Mouse (Mus musculus) spleen, embryonic (tissue): ENCODE data around the gene Slc35g2.

Experiments used
- CTCF ChIA-PET: fragments of 350-600 bp; sonication (Branson Sonifier 250); formaldehyde crosslinking; loops from one replicate; lab custom pipeline; 2022; lab: Charles Lee

Slc35g2 gene

DNA sequence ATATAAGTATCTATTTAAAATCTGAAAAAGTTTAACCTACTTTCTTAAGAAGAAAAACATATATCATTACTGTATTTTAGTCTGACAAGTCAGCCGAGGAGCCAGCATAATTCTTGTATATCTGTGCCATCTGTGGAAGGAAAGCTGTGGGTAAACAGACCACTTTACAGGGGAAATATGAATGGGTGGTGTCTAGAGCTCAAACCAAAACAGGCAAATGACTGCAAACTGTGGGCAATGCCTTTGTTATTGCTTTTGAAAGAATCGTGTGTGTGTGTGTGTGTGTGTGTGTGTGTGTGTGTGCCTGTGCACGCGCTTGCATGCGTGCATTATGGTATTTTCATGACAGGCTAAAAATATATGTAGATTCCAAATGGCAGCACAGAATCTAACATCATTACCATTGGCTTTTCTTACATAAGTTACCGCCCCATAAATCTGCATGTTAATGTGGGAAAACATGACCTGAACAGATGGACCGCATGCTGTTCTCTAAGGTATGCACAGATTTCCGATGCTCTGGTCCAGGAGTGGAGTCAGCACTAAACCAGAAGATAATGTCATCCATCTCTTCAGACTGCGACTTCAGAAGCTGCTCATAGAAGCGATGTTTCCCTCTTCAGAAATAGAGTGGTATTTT is 10.5 kb downstream of the Slc35g2 start:
- CTCF ChIA-PET = no interaction called here

DNA sequence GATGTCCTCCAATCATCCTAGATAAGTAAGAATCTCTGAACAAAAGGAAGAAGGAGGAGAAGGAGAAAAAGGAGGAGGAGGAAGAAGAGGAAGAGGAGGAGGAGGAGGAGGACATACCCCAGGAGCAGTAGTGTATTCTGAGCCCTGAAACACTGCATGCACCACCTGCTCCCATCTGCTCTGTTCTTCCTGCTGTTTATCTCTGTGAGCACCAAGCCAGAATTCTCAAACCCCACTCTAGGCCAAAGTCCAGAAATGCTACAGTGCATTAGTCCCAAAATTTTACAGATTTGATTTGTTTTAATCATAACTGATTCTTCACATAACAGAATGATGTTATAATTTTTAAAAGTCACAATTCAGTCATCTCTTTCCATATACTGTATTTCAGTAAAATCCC is 11.9 kb downstream of the Slc35g2 start:
- CTCF ChIA-PET = no interaction called here

DNA sequence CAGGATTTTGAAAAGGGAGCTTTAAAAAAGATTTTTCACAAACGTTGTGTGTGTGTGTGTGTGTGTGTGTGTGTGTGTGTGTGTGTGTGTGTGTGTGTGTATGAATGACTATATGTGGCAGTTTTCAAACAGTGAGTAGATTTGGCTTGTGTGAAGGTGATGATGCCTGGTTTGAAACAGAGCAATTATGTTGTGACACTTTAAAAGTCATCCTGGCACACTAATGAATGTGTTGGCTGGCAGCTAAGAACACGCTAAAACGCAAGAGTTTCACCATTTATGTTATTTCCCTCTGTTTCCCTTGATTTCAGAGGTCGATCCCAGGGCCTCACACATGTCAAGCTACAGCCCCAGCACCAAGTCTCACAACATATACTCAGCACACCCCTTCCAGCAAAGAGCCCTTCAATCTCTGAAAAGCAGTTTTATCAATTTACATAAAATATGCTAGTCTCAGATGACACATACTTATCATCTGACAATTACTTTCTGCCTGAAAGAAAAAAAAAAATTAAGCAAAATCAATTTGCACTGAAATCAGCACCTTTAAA is 12.8 kb downstream of the Slc35g2 start:
- CTCF ChIA-PET = interaction anchor here (0.7 kb wide), 1 partner anchor 84 kb away, joined by 3 read pairs; no protein-coding TSS in a partner anchor

DNA sequence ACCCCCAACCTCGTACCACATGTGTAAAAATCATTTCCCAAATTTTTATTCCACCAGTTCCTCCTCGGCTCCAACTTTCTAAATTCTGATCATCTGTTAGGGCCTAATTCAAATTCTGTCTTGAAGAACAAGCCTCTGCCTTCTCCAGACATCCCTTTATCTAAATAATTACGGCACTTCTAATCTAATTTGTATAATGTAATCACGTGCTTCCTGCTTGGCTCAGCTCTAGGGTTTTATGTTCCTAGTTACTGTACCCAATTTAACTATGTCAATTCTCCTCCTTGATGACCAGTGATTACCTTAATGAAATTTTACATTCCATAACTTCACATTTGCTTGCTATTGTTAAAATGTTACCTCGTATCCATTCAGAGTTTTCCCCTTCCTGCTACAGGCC is 15.2 kb downstream of the Slc35g2 start:
- CTCF ChIA-PET = no interaction called here

DNA sequence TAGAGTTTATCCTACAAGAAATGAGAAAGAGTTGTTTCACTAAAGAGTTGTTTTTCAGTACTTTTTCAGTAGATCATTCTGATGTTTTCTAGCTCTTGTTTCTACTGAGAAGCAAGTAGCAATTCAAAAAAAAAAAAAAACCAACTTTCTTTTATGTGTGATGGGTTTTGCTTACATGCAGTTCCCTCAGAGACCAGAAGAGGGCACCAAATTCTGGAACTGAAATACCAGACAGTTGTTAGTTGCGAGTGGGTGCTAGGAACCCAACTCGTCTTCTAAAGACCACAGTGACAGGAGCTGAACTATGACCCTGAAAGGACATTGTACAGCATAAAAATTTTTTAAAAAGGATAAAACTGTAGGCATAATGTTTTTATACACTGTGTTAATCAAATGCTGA is 22.6 kb downstream of the Slc35g2 start:
- CTCF ChIA-PET = interaction anchor here (0.6 to 1.2 kb wide), 5 partner anchors 55 to 518 kb away, joined by 3 to 8 read pairs (median 4); no protein-coding TSS in a partner anchor

DNA sequence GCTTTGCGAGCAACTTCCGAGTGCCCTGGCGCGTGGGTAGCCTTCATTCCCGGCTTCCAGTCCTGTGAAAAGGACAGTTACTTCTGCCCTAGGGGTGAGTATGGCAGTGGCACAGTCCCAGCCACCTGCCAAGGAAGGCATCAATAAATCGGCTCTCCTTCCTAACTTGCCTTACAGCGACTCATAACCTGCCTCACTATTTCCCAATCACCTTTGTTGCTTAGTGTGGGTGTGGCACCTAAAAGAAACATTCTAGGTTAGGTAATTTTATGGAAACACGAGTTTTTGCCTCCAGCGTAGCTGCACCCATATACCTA is 24.3 kb downstream of the Slc35g2 start:
- CTCF ChIA-PET = interaction anchor here (1.1 kb wide), 1 partner anchor 96 kb away, joined by 3 read pairs; no protein-coding TSS in a partner anchor

DNA sequence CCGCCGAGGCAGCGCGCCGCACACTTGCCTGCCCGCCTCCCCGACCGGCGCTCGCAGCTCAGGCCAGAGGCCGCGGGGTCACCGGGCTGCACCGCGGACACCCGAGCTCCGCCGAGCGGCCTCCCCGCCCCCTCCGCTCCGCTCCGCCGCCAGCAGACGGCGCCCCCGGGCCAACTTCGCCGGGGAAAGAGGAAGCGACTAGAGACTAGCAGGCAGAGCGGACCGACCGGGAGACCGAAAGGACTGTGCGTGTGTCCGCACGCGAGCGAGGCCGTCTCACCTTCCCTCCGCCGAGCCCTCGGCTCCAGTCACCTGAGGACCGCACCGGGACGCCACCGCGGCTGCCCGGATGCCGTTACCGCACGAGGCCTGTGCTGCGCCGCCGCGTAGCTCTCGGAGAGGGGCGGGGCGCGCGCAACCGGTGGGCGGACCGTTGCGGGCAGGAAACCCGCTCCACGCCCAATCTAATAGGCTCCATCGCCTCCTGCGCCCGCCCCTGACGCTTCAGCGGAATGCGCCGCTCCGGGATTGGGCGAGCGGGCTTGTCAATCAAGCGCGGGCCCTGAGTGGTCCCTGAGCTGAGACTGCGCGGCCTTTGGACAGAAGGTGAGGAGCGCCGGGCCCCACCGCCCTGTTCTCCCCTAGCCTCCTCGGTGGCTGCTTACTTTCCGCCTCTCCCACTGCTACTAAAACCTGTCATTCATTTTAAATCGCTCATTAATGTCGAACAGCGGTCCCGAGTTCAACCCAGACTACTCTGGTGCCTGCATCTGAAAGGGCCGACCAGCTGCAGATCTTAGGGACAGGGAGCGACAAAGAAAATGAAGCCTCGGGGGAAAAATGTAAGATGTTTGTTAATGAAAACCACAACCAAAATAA is 24.9 kb downstream of the Slc35g2 start, which contains the start of gene Nck1:
Nck1 (minus strand) TSS at position 420 of the 879 bp plus-strand sequence.
- CTCF ChIA-PET = interaction anchor here (0.7 to 1.1 kb wide), 2 partner anchors 25 to 97 kb away, joined by 3 read pairs; no protein-coding TSS in a partner anchor

DNA sequence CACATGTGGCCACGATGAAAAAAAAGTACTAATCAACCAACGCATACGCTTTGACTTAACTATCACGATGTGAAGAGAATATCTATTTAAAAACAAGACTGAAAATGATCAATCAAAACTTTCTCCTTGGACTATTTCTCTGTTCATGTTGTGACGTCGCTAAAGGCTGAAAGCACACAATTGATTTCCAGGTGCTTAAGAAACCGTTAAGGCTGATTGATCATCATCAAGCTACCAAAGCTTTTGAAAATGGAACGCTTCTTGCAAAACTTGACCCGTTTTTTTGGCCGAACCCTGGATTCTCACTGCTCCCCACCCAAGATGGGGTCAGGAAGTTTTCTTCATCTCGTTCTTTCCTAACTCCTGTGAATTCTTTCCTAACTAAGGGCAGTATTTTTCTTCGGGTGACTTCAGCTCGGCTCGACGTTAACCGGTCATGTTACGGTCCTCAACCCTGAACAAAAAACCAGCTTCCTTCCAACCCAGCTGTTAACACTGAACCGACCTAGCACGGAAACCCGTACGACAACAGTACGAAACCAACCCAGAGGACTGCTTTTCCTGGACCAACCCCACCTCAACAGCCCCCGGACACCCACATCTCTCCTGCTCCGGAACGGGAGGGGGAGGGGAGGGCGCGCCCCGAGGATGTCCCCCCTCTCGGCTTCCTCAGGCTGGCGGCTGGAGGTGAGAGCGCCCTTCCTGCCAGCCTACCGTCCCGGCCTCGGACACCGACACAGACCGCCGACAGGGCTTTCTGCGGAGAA is 25.8 kb downstream of the Slc35g2 start:
- CTCF ChIA-PET = interaction anchor here (0.6 to 0.7 kb wide), 2 partner anchors 24 to 617 kb away, joined by 3 read pairs; no protein-coding TSS in a partner anchor

DNA sequence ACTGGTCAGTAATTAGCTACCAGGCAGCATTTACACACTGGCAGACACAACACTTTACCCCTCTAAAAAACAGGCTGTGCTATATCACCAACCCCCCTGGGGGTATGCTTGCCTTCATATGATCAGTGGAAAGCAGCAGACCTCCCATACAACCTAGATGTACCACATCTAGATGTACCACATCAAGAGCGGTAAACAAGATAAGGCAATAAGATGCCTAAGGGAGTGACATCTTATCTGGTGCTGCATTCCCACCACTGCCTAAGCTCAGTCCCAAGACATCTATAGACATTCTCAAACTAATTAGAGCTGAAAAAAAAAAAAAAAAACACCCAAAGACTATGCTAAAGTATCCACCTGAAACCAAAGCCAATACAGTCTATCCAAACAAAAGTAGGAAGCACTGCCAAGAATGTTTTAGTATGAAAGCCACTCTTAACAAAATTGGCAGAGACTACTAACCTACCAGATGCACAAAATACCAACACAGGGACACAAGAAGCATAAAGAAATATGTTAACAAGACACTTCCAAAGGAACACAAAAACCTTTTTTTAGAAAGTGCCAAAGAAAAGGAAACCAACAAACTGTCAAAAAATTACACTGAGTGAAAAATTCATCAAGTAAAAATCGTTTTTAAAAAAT is 35.1 kb downstream of the Slc35g2 start:
- CTCF ChIA-PET = no interaction called here

DNA sequence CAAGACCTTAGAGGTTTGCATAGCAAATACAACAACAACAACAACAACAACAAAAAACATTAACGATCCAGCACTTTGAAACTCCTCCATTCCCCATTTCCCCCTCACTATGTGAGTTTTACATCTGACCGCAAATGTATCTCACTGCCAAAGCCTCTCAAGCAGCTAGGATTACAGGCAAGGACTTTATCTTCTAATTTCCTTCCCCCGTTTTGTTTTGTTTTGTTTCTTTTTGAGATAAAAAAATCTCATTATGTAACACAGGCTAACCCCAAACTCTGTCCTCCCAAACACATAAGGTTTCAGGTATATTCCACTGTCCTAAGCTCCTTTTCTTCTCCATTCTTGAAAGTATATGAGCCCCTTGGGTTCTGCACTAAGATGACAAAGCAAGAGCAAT is 36.2 kb downstream of the Slc35g2 start:
- CTCF ChIA-PET = no interaction called here

DNA sequence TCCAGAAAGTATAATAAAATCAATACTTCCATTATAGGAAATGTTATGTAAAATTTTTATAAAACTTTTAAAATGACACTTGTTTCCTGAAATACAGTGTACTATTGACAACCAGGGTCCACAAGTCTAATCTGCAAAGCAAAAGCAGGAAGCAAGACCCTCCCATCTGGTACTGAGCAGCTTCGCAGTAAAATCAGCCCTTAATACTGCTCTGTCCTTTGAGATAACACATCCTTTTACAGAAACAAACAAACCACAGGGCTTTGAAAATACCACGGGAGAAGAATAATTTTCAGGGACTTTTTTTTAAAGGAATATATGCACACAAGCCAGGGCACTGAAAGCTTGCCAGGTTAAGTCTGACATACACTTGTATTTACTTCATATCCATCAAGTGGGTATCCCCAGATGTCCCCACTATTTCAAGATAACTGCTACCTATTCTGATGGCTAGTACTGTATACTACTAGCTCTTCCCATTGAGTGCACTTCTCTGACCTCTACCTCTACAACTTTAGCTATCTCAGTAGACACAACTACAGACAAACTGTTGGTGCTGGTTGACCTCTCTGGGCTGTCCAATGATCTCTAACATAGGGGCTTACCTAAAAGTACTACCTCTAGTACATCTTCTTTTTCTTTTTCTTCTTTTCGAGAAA is 37.9 kb downstream of the Slc35g2 start:
- CTCF ChIA-PET = interaction anchor here (0.7 kb wide), 1 partner anchor 17 kb away, joined by 3 read pairs; no protein-coding TSS in a partner anchor

DNA sequence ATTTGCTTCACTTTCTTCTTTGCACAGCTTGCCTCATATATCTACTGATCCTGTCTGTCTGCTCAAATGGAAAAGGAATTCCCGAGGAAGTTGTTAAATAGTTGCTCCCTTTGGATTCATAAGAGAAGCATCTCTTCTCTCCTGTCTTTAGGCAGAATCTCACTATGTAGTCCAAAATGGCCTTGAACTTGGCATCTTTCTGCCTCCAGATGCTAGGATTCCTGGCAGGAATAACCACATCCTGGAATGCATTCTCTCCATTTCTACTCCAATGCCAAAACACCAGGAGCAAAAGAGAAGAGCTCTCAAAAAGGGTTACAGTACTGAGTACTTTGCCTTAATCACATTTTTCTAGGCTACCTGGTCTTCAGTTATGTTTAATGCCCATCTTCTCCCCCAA is 39.6 kb downstream of the Slc35g2 start:
- CTCF ChIA-PET = no interaction called here

DNA sequence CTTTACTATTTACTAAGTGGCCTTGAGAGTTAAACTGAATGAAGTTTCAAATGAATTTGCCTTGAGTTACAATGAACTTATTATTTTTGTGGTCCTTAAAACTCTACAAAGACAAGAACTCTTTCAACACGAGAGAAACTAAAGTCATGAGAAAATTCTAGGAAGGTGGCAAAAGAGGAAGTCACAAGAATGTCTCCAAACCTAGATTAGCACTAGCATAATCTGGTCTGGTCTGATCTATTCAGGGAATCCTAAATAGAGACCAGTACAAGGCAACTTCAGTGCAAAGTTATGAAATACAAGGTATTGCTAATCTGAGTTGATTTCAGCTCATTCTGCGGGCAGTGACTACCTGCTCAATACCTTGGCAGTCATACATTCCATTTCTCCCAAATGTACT is 45.7 kb downstream of the Slc35g2 start:
- CTCF ChIA-PET = no interaction called here

DNA sequence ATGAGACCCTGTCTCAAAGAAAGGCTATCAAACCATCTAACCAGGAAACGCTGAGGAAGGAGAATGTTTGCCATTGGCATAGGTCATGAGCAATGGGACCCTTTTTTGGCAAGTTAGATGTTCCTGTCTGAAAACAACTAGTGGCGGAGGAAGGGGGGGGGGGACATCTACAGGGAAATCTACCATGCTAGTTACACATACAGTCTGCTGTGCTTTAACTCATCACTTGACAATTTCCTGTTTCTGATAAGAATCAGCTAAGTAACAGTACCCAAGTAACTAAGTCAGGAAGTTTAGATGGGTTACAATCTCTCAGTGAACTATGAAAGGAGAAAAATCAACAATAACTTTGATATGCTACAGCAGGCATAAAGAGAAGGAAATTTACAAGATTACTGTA is 48.9 kb downstream of the Slc35g2 start:
- CTCF ChIA-PET = interaction anchor here (0.7 kb wide), 1 partner anchor 824 kb away, joined by 5 read pairs; no protein-coding TSS in a partner anchor

DNA sequence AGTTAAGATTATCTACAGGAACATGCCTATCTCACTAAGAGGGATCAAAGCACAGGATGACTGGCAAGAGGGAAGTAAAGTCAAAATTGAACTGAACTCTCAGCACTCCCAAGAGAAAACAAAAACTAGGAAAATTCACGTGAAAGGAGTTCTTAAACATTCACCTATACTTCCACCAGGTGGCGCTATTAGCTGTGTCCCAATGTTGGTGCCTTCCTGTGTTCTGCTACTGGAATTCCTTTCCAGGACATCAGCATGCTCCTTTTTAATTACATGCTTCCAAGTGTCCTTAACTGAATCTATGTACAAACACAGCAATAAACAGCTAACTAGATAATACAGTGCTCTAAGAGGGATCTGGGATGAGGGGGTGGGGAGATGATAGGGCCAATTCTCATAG is 50.3 kb downstream of the Slc35g2 start:
- CTCF ChIA-PET = interaction anchor here (0.5 kb wide), 1 partner anchor 25 kb away, joined by 3 read pairs; no protein-coding TSS in a partner anchor

DNA sequence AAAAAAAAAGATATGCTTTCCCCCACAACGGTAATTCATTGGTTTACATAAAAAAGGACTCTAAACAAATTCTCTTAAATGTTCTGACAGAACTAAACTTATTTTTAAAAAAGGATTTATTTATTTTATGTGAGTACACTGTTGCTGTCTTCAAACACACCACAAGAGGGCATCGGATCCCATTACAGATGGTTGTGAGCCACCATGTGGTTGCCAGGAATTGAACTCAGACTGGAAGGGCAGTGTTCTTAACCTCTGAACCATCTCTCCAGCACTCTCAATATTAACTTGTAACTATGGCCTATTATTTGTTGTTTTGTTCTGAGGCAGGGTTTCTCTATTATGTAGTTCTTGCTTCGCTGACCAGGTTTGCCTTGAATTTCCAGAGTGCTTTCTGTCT is 50.9 kb downstream of the Slc35g2 start:
- CTCF ChIA-PET = no interaction called here

DNA sequence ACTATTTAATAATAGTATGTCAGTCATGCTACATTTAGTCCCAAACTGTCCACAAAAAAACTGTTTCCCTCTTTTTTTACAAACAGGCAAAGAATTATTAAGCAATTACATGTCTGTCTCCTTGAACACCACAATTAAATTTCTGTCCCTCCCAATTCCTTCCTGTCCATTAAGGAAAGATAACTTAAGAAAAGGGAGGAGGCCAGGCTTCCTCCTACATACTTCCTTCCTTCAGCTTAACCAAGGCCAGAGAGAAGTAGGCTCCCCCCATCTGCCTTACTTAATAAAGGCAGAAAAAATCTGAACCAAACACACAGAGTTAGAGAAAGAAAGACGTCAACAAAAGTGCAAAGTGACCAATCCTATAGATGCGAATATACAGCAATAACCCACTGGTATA is 63.3 kb downstream of the Slc35g2 start:
- CTCF ChIA-PET = no interaction called here

DNA sequence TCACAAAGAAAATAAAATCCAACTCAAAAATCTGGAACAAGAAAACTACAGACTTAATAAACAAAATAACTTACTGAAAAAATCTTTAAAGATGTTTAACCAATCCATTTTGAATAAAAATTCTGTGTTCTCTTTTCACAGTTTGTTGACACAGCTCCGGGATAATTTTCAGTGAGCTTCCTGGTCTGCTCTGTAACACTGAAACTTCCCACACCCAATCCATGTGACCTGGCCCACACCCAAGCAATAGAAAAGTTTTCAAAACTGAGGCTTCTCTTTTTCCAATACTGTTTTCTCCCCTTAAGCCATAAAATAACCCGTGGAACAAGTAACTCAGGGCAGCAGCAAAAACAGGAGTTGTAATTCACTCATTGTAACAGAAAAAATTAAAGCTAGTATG is 64.2 kb downstream of the Slc35g2 start:
- CTCF ChIA-PET = no interaction called here

DNA sequence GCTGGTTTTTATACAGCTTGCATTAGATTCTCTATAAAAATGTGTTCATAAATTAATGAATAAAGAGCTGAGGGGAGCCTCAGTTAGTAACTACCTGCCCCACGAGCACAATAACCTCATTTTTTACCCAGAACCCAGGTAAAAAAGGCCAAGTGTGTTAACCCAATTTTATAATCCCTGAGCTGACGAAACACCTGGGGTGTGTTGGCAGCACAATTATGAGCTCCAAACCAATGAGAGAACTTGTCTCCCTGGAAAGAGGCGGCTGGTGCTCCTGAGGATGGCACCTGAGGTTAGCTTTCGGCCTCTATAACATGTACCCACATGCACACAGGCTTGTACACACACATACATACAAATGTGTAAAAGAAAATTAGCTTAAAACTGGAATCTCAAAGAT is 65.4 kb downstream of the Slc35g2 start:
- CTCF ChIA-PET = interaction anchor here (0.6 kb wide), 1 partner anchor 16 kb away, joined by 3 read pairs; no protein-coding TSS in a partner anchor
